11 mouse cellular contexts compared by ENCODE assay signal in genomic region chr8:47721609-47722008, GRCm38 (mm10).
"Had no signal": no experiment of that assay in that cellular context is flagged by ENCODE, and none has a peak within 500 bp of the region (broad histone marks: within the 10 kb centered on the region; RNA-seq: fewer than 3 reads in every experiment).

No protein-coding gene starts in this region.

- H3K9ac ChIP-seq: kidney, embryonic 15.5 days; limb, embryonic 15.5 days; liver, embryonic 12.5 days; lung, embryonic 15.5 days; midbrain, embryonic 12.5 days; neural tube, embryonic 12.5 days; stomach, embryonic 15.5 days had no signal

- H3K9me3 ChIP-seq: kidney, embryonic 15.5 days; limb, embryonic 15.5 days; liver, embryonic 12.5 days; lung, embryonic 15.5 days; midbrain, embryonic 12.5 days; neural tube, embryonic 12.5 days; stomach, embryonic 15.5 days had no signal

- ATAC-seq: liver, embryonic 12.5 days; midbrain, embryonic 16.5 days had no signal

- H3K4me3 ChIP-seq: kidney, embryonic 15.5 days; limb, embryonic 15.5 days; liver, embryonic 12.5 days; lung, embryonic 15.5 days; midbrain, embryonic 12.5 days; neural tube, embryonic 12.5 days; stomach, embryonic 15.5 days had no signal

- H3K36me3 ChIP-seq: kidney, embryonic 15.5 days; limb, embryonic 15.5 days; liver, embryonic 12.5 days; lung, embryonic 15.5 days; midbrain, embryonic 12.5 days; neural tube, embryonic 12.5 days; stomach, embryonic 15.5 days had no signal

- H3K27me3 ChIP-seq: kidney, embryonic 15.5 days; limb, embryonic 15.5 days; liver, embryonic 12.5 days; lung, embryonic 15.5 days; midbrain, embryonic 12.5 days; neural tube, embryonic 12.5 days; stomach, embryonic 15.5 days had no signal

- H3K4me1 ChIP-seq: limb, embryonic 15.5 days; liver, embryonic 12.5 days; midbrain, embryonic 12.5 days; neural tube, embryonic 12.5 days; stomach, embryonic 15.5 days had no signal

- H3K27ac ChIP-seq: kidney, embryonic 15.5 days; limb, embryonic 15.5 days; liver, embryonic 12.5 days; lung, embryonic 15.5 days; midbrain, embryonic 12.5 days; neural tube, embryonic 12.5 days; stomach, embryonic 15.5 days had no signal

- H3K4me2 ChIP-seq: kidney, embryonic 15.5 days; limb, embryonic 15.5 days; liver, embryonic 12.5 days; lung, embryonic 15.5 days; midbrain, embryonic 12.5 days; neural tube, embryonic 12.5 days; stomach, embryonic 15.5 days had no signal

- DNase-seq: kidney, adult 2 months; kidney, postnatal 14 days; thymus, postnatal 4 days had no signal
